Mouse (Mus musculus): ENCODE results near the gene Usp53.

DNA sequence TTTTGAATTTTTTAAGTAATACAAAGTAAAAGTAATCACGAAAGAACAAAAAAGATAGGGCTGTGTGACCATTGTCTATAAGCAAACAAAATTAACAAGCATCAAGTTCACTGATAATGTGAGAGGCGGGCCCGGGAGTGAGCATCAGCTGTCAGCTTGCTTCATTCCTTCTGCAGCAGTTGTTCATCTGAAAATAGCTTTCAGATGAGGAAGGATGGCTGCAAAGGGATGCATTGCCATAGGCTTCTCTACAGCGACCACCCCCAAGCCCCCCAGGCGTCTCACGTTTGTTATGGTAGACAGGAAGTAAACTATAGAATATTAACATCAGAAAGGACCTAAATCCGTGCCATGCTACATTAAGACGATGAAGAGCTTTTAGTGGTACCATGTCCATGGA is 49.5 kb upstream of the Usp53 start:
- TF ChIP-seq CTCF (IDR thresholded peaks at IDR 0.05; ENCODE audit: extremely low read depth, insufficient read length, insufficient replicate concordance, low read depth, low read length) (no peak), POLR2A (IDR thresholded peaks at IDR 0.05; ENCODE audit: low read depth, low read length) (no peak)
